ENCODE assay signal across 12 mouse cellular contexts in the genomic region with DNA sequence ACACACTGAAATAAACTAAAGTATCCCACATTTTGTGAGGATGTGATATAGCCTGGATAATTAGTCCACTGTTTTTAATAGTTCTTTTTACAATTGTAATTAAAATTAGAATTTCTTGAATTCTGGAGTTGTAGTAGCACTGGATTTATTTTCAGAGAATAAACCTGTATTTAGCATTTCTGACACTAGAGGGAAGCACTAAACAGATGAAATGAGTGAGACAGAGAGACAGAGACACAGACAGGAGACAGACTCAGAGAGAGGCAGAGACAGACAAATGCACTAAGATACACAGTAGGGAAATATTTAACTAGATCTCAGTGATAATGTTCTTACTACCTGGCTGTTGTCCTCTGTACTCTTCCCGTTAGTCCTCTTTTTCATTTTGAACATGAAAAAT.
A peak's percentile ranks its signal among the peaks of the same experiment; 100 is the strongest.
DNase-seq lines count a peak whose midpoint lies in the region; ATAC-seq and TF ChIP-seq lines count a peak whose summit lies in the region.
"Had no signal": no experiment of that assay in that cellular context is flagged by ENCODE, and none has a peak within 500 bp of the region (broad histone marks: within the 10 kb centered on the region; RNA-seq: fewer than 3 reads in every experiment).

No protein-coding gene starts in this region.

- no peak overlapping the region for H3K4me2 ChIP-seq in heart, postnatal 0 days (ENCODE audit: low read depth, low read length)
- no peak overlapping the region for H3K4me2 ChIP-seq in midbrain, embryonic 11.5 days
- H3K4me2 ChIP-seq in midbrain, embryonic 16.5 days (ENCODE audit: low read length): no peak overlapping the region
- H3K4me2 ChIP-seq: heart, embryonic 12.5 days; liver, embryonic 11.5 days had no signal

- TF ChIP-seq POLR2A in brain, embryonic 14.5 days (IDR thresholded peaks at IDR 0.05; ENCODE audit: borderline replicate concordance, extremely low read depth, insufficient read depth, insufficient read length, poor library complexity, severe bottlenecking): no peak

- no peaks in the 10 kb centered on the region for H3K9me3 ChIP-seq in heart, postnatal 0 days (replicated peaks; ENCODE audit: control insufficient read depth, low read length)
- H3K9me3 ChIP-seq in midbrain, embryonic 11.5 days (ENCODE audit: control insufficient read depth, low read length): no peaks in the 10 kb centered on the region
- no peaks in the 10 kb centered on the region for H3K9me3 ChIP-seq in midbrain, embryonic 16.5 days (replicated peaks; ENCODE audit: control insufficient read depth, low read length, poor library complexity, severe bottlenecking)
- H3K9me3 ChIP-seq: heart, embryonic 12.5 days had no signal

- ATAC-seq in heart, postnatal 0 days (ENCODE audit: insufficient read depth, low read depth): no peak
- ATAC-seq in midbrain, embryonic 11.5 days (ENCODE audit: low FRiP score): peak; percentile 44
- ATAC-seq in midbrain, embryonic 16.5 days: no peak

- no peaks in the 10 kb centered on the region for H3K36me3 ChIP-seq in heart, postnatal 0 days (replicated peaks; ENCODE audit: control insufficient read depth, insufficient read depth, low read length)
- H3K36me3 ChIP-seq in midbrain, embryonic 11.5 days (ENCODE audit: control insufficient read depth, insufficient read depth, low read length): no peaks in the 10 kb centered on the region
- no peaks in the 10 kb centered on the region for H3K36me3 ChIP-seq in midbrain, embryonic 16.5 days (ENCODE audit: control insufficient read depth, insufficient read depth, low read length)
- no peaks in the 10 kb centered on the region for H3K36me3 ChIP-seq in splenic B cell, adult 2 months (ENCODE audit: control insufficient read depth, insufficient read depth, low read length, poor library complexity, severe bottlenecking)
- H3K36me3 ChIP-seq: heart, embryonic 12.5 days had no signal

- peak; percentile 49 for TF ChIP-seq CTCF in heart, postnatal 0 days (IDR thresholded peaks at IDR 0.05; ENCODE audit: low read depth)
- TF ChIP-seq CTCF in brain, embryonic 14.5 days (IDR thresholded peaks at IDR 0.05; ENCODE audit: borderline replicate concordance, extremely low read depth, insufficient read depth, insufficient read length): 0 out of 2 replicates have a peak, but pooled peaks have one; percentile 18

- H3K27me3 ChIP-seq in heart, postnatal 0 days (ENCODE audit: control insufficient read depth, insufficient read depth, low read length): no peaks in the 10 kb centered on the region
- H3K27me3 ChIP-seq in midbrain, embryonic 11.5 days (ENCODE audit: control insufficient read depth, insufficient read depth, low read length): no peaks in the 10 kb centered on the region
- H3K27me3 ChIP-seq in midbrain, embryonic 16.5 days (ENCODE audit: control insufficient read depth, insufficient read depth, low read depth, low read length): no peaks in the 10 kb centered on the region
- H3K27me3 ChIP-seq in splenic B cell, adult 2 months (ENCODE audit: control insufficient read depth, insufficient read depth, low read length, poor library complexity, severe bottlenecking): no peaks in the 10 kb centered on the region
- H3K27me3 ChIP-seq: heart, embryonic 12.5 days had no signal

- no peak for TF ChIP-seq EP300 in heart, postnatal 0 days (IDR thresholded peaks at IDR 0.05; ENCODE audit: low read depth)

- DNase-seq in heart, postnatal 0 days (ENCODE audit: low spot score): no peak
- no peak for DNase-seq in heart, adult 8-10 months (ENCODE audit: low spot score)
- DNase-seq in midbrain, embryonic 11.5 days (ENCODE audit: low spot score, missing footprints): no peak
- DNase-seq in brain, embryonic 14.5 days (ENCODE audit: low read depth): peak; percentile 53
- DNase-seq in splenic B cell, adult 2 months (ENCODE audit: low read depth, low spot score): peak; percentile 8
- no peak for DNase-seq in ovary, adult 18-20 months (ENCODE audit: low spot score)
- DNase-seq in right cerebral cortex, postnatal 36 days (ENCODE audit: low spot score in 2 of 2): no peak
- DNase-seq: right cerebral cortex, postnatal 25 days; thymus, adult 18-20 months had no signal

- no peak overlapping the region for H3K9ac ChIP-seq in heart, postnatal 0 days (replicated peaks; ENCODE audit: low read depth, low read length)
- H3K9ac ChIP-seq in midbrain, embryonic 11.5 days (ENCODE audit: low read length): no peak overlapping the region
- H3K9ac ChIP-seq in midbrain, embryonic 16.5 days (ENCODE audit: low read depth, low read length): no peak overlapping the region
- H3K9ac ChIP-seq: heart, embryonic 12.5 days had no signal

- H3K27ac ChIP-seq in heart, postnatal 0 days (ENCODE audit: low read depth): no peak overlapping the region
- no peak overlapping the region for H3K27ac ChIP-seq in midbrain, embryonic 11.5 days (ENCODE audit: low read depth, low read length)
- no peak overlapping the region for H3K27ac ChIP-seq in midbrain, embryonic 16.5 days (ENCODE audit: low read length)

- H3K4me3 ChIP-seq in heart, postnatal 0 days (ENCODE audit: low read depth, low read length): no peak overlapping the region
- H3K4me3 ChIP-seq in midbrain, embryonic 11.5 days (ENCODE audit: low read depth, low read length): no peak overlapping the region
- H3K4me3 ChIP-seq in midbrain, embryonic 16.5 days (ENCODE audit: low read depth, low read length): no peak overlapping the region
- H3K4me3 ChIP-seq: heart, embryonic 12.5 days had no signal

- WGBS in heart, postnatal 0 days: 80% methylated on average over 1 of the region's 1 CpGs
- 100% methylated on average over 1 of the region's 1 CpGs for WGBS in midbrain, embryonic 11.5 days
- 92% methylated on average over 1 of the region's 1 CpGs for WGBS in midbrain, embryonic 16.5 days

- H3K4me1 ChIP-seq in heart, postnatal 0 days (ENCODE audit: control insufficient read depth, insufficient read depth): no peaks in the 10 kb centered on the region
- H3K4me1 ChIP-seq in midbrain, embryonic 11.5 days (ENCODE audit: control insufficient read depth, insufficient read depth, low read length): no peaks in the 10 kb centered on the region
- no peaks in the 10 kb centered on the region; the same call in 1 of the 2 replicates for H3K4me1 ChIP-seq in midbrain, embryonic 16.5 days (ENCODE audit: control insufficient read depth, insufficient read depth, low read length)
- H3K4me1 ChIP-seq: heart, embryonic 12.5 days had no signal

Comparison
In these comparisons a context has a peak if more than half of its experiments do, and no peak if none do; other contexts are left out.
1. DNase-seq: peak in brain, embryonic 14.5 days (single experiment) and splenic B cell, adult 2 months (single experiment); none in heart, postnatal 0 days (single experiment), heart, adult 8-10 months (single experiment), midbrain, embryonic 11.5 days (single experiment), ovary, adult 18-20 months (single experiment) and right cerebral cortex, postnatal 36 days (0 of 2).